Mouse (Mus musculus) hindlimb bud, embryonic 11.5 days (tissue): ENCODE data around the gene Igfbp1.
"Not testable (repeated sequence)": the region's sequence is repeated elsewhere in the genome, so short reads cannot be mapped to it uniquely, and the experiment has no call there.

Source experiments
- DNase-seq: peaks from one replicate; pipeline ENCODE4 v3.0.0-alpha.2; 2012; ENCODE audit warnings: low read depth, low spot score; ENCODE audit errors: extremely low spot score

Gene Igfbp1

DNA sequence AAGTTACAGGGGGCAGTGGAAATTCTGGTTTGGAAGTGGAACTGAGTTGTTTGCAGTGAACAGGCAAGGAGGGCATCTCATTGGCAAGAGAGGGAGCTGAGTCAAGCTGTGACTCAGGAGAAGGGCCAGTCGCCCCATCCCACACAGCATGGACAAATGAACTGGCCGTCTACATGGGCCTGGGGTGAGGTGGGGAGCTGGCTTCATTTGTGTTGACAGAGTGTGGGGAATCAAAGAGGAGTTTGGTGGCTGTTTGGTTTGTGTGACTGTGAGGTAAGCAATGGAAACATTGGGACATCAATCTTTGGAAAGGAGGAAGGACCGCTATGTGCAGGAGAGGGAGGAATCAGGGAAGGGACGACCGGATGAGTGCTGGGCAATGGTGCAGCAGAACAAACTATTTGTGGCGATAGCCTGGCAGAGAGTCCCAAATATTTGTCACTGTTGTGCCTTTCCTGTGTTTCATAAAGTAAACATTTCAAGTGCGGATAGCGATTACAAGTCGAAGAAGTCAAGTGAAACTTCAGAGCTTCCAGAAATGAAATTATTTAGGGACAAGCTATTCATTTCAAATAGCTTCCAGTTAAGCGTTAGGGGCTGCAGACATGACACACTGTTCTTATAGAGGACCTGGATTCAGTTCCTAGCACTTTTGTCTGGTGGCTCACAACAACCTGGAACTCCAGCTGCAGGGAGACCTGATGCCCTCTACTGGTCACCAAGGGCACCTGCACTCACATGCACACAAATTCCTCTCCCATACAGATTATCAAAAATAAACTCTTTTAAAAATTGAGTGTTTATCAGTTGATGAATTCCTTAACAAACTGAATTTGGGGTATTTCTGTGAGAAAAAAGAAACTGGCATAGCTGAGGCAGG lies 2.9 kb upstream of the Igfbp1 start:
- no peak for DNase-seq

DNA sequence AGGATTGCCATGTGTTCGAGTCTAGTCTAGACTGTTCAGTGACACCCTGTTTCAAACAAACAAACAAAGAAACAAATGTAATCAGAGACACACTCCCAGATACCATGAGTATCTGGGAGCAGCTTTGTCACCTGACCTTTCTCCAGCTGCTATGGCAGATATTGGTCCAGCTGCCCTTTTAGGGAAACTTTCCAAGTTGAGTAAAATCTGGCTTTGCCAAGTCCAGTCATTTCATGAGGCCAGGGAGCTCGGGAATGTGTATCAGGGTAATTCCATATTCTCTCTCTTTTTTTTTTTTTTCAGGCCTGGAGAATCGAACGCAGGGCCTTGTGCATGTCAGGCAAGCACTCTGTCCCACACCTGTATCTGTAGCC lies 2.3 kb upstream of the Igfbp1 start:
- DNase-seq = no peak

DNA sequence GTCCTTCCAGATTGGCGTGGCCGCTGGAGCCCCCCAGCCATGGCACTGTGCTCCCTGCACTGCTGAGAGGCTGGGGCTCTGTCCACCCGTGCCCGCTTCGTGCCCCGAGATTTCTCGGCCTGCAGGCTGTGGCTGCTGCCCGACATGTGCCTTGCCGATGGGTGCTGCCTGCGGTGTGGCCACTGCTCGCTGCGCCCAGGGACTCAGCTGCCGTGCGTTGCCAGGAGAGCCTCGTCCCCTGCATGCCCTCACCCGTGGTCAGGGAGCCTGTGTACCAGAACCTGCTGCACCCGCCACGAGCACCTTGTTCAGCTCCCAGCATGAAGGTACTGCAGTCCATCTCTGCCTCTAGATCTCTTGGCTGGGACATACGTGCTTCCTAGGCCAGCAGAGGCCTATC lies 424 bp downstream of the Igfbp1 start:
- DNase-seq = no peak

DNA sequence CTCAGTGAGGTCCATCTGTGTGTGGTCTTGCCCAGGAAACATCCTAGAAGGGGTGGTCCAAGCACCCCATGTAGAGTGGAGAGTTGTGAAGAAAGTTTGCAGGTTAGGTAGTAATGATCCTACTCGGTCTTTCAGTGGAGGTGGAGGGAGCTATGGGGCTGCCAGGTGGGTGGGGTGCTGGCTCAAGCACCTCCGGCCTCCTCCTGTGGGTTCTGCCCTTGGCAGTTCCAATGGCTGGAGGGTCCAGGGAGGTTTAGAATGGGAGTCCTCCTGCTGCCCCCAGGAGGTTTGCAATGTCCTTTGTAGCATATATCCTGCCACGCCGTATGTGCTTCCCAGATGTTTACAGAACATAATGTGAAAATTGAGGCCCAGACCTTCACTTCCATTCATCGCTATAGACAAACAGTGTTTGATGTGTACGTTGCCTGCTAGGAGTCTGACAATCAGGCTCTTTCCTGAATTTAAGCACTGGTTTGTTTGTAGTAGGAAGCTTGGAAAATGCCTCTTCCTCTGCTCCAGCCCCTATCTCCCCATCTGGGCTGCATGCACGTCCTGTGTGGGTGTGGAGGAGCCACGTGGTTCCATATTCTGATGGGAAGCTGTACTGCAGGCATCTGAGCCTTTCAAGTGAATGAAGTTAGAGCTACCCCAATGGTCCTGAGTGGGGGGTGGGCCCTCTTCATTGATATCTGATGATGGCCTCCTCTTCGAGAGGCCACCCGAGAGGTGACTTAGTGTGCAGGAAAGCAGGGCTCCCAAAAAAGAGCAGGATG lies 1.1 kb downstream of the Igfbp1 start:
- DNase-seq = no peak

DNA sequence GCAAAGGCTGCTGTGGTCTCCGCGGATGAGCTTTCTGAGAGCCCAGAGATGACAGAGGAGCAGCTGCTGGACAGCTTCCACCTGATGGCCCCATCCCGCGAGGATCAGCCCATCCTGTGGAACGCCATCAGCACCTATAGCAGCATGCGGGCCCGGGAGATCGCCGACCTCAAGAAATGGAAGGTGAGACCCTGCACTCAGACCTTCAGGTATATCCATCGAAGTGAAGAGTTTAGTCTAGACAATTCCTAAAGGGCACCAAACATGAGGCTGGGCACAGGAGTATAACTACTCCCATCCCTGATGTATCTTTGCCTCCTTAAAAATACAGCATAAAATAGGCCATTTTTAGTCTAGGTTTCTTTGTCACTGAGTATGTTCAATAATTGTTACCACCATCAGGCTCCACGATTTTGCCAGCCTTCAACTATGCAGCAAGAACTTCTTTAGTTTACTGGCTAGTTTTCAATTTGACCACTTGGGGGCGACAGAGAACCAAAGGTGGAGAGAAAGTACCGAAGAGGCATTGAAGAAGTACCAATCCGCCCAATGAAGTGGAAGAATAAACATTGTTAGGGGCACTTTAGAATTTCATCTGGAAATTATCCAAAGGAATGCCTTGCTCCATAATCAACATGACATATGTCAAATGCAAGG lies 2.3 kb downstream of the Igfbp1 start:
- no peak for DNase-seq

DNA sequence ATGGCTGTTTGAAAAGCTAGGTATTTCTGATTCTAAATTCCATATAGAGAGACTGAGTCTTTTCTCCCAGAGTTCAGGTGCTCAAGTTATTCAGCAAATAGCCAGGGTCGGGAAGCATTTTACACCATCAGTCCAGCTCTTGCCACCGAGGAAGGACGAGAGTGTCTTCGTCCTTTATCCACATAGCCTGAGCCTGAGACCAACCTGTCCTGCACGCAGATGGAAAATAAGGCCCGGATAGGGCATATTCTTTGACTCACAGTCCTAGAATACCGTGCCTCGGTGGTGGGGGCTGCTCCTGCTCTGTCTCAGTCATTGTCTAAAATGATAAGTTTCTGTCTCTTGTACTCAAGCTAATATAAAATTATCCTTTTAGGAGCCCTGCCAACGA lies 2.8 kb downstream of the Igfbp1 start:
- no peak for DNase-seq

DNA sequence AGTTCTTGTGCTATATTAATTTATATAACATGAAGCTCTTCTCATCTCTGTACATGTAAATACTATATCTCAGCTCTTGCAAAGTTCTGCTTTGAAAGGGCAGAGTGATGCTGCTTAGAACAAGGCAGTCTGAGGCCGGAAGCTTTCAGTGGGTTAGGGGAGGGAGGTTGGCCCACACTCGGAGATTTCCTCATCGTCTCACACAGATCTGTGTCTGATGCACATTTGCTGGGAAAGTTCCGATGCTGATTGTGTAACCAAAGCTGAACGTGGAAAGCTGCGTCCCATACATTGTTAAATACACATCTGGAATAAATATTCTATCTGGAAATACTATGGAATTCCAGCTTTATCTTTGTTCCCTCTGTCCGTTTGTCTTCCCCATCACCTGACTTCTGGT lies 4.6 kb downstream of the Igfbp1 start:
- no peak for DNase-seq

DNA sequence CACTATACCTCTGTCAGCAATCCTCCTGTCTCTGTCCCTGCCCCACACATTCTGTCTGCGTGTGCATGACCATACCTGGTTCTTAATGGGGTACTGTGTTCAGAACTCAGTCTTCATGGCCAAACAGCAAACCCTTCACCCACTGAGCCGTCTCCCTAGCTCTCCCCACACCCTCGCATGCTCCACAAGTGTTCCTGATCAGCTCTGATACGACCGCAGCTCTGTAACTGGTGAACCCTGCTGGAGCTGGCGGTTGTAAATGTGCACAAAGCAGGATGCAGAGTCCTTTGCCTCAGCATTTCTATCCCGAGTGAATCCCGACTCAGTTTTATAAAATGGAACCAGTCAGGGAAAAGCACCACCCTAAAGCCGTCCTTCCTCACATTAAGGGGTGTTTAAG lies 6.3 kb downstream of the Igfbp1 start:
- no peak for DNase-seq

DNA sequence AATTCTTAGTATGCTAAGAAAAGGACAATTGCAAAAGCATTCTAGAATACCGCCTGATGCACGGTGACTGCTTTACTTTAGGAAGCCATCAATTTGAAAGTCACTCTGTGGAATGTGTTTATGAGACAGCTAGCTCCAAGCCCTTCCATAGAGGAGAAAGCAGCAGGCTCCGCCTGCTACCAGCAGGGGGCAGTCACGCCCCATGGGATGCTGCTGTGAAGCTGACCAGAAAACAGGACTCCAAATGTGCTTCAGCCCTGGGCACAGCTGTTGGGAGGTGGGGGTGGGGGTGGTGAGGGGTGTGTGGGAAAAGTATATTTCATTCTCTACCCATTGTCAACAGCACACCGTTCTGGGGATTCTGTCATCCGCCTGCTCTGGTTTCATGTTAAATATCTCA lies 12.8 kb downstream of the Igfbp1 start:
- peak; percentile 85 for DNase-seq

DNA sequence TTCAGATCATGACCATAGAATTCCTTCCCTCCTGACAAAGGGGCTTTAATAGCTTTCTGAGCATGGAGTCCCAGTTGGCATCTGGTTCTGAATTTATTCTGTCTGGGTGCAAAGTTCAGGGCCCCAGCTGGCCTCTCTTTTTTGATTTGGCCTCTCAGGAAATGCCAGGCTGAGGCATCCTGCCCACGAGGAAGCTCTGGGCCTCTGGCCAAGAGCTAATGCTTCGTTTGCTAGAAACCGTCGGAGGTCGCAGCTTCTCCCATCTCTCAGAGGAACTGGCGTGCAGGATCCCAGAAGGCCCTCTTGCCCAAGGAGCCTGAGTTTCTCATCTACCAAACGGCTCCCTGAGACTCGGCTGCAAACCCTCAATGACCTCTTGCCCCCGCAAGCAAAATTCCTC lies 13.6 kb downstream of the Igfbp1 start:
- no peak for DNase-seq

DNA sequence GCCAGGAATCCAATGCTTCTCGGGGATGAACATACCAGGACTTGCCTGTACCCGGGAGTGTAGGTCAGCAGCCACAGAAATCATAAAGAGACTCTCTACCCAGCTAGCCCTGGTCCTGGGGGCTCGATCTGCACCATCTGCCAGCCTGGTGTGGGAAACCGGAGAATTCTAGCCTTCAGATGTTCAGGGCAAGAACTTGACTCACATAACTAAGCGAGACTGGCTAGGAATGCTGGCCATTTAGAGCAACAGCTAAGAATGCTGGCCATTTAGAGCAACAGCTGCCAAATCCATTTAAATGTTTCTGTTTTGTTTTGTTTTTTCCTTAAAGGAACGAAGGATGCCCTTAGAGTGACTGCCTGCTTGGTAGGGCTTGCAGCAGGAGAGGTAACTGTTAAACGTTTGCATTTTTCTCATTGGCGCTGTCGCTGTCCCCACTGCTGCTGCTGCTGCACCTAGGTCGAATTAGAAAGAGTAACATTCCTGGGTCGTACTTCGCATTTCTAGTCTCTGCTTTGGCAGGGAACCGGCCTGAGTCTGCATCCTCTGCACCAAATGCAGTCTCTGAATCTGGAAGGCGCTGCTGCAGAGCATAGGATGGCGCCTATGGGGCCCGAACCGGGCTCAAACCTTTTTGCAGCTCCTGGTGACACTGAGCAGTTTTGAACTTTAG lies 14.7 kb downstream of the Igfbp1 start:
- DNase-seq = no peak

DNA sequence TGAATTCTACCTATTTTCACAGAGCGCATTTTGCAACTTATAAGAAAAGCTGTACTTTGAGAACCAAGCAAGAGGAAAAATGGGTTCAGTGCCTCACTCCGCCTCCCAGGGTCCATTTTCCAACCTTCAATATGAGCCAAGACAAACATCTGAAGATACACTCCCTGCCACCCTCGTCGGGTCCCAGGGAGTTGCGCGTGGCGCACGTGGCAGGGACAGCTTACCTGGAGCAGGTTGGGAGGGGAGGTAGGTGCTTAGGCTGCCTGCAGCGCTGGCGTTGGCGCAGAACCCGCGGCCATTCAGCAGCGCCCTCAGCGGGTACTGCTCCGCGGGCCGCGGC lies 15.5 kb downstream of the Igfbp1 start:
- DNase-seq = no peak

DNA sequence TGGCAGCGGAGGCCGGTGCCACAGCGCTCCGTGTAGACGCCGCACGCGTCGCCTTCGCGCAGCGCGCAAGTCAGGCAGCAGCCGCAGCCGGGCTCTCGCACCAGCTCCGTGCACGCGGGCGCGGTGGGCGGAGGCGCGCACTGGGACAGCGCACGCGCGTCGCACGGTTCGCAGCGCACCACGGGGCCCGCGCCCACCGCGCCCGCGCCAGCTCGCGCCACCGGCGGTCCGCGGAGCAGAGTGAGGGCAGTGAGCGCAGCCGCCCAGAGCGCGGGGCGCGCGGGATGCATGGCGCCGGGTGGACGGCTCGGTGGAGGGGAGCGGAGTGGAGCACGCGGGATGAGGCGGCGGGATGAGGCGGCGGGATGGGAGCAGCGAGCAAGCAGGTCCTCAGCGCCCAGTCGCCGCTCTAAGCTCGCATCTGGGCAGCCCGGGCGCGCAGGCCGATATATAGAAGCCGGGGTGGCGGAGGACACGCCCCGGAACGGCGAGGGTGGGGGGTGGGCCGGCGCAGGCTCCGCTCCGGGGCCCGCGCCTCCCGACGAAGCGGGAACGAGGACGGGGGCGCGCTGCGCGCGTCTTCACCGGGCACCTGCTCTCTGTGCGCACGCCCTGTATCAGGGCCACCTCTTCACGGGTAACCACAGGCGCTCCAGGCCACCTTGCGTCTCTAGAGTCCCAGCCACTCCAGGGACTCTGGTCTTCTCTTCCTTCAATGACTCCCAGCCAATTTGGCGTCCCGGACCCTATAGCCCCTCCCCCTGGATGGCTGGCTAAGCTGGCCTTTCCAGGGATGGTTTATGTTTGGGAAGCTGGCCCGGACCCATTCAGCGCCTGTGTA lies 16.1 kb downstream of the Igfbp1 start, which contains the start of gene Igfbp3:
Gene Igfbp3 (minus strand): TSS at position 423 of the 841 bp plus-strand sequence.
- no peak for DNase-seq

DNA sequence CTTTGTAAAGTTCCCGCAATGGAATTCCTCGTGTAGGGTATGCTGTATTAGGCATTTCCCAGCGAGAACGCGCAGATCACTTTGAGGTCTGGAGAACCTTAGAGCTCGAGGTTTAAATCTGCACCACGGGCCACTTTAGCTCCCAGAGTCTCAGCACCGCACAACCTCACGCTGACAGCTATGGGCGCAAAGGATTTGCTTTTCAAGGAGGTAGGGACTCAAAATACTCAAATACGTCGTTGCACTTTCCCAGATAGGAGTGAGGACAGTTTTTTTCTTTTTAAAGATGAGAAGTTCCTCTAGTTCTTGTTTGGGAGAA lies 16.7 kb downstream of the Igfbp1 start:
- no peak for DNase-seq

DNA sequence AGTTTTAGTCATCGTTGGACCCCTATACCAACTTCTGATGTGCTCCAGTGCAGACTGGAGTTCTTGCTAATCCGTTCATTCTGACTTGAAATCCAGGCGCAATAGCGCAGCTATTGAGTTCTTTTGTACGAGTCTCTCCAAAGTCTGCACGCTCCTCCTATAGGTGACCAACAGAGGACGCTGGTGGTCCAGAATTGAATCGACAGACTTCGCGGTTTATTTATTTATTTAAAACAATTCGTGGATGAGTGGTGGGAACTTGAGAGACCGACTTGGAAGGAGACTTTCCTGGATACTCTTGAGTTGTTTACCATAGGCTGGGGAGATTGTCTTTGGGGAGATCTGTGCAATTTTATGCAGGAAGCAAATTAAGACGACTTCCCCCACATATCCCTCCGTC lies 17.2 kb downstream of the Igfbp1 start:
- DNase-seq = no peak

DNA sequence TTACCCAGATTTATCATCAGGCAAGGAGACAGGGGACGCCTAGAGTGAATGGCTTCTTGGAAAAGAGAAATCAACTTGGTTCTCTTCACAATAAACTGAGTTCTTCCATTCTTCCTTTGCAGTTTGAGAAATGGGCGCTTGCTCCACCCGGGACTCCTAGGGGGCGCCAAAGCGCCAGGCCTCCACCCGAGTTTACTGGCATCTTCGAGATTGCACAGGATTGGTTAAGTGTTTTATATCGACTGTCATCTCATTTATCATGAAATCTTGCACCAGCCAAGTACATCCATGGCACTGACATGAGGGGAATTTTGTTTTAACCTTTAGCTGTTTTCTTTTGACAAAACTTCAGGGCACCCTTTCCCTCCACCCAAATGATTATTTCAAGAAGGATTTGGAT lies 18.1 kb downstream of the Igfbp1 start:
- no peak for DNase-seq

DNA sequence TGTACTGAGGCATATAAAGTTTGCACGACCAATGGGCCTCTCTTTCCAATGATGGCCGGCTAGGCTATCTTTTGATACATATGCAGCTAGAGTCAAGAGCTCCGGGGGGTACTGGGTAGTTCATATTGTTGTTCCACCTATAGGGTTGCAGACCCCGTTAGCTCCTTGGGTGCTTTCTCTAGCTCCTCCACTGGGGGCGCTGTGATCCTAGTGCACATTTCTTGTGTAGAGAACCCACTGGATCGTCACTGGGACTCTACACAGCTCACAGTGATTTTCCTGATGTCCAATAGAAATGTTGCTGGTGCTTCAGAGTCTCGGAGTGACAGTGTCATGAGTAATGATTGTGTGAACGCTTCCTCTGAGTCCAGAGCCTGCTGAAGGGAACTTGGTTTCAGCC lies 24.2 kb downstream of the Igfbp1 start:
- DNase-seq = not testable (repeated sequence)

DNA sequence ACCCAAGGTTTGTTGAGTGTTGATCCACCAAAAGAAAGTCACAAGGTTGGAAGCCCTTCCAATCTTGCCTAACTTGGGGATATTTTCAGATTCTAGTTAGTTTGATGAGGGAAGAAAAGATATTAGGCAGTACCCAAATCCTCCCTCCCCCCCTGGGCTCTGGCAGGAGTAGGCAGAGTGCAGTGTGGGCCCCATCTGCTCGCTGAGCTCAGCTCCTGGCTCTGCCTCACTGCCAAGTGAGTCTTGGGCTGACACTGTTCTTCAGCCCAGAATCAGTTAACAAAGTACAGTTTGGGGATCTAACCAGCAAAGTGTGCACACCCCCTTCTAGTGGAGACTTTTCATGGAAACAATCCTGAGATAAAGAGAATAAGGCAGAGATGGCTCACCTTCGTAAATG lies 28.6 kb downstream of the Igfbp1 start:
- DNase-seq = no peak

DNA sequence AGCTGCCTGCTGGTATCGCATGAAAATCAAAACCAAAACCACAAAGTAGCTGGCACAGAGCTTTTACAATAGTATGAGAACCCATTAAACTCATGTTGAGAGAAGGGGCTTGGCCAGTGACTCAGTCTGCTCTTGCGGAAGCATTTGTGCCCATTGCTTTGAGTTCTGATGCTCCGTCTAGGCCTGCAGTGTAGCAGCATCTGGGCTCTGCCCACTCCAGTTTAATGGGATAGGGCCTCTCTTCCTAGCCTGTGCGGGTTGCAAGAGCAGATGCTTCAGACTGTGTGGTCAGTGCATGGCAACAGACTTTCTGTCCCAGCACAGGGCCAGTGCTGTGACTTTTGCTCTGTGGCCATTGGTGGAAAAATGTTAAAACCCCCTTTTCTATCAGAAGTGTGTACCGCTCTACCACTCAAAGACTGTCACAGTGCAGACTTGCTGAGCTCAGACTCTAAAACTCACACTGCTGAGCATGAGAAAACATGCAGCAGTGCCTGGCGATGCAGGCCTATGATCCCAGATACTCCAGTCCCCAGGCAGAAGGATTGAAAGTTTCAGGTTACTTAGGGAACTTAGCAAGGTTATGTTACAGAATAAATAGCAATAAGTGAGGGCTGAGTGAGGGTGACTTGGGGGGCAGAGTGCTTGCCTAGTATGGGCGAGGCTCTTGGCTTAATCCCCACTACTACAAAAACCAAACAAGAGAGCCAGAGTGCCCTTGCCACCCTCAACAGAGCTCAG lies 29.4 kb downstream of the Igfbp1 start:
- DNase-seq = no peak

DNA sequence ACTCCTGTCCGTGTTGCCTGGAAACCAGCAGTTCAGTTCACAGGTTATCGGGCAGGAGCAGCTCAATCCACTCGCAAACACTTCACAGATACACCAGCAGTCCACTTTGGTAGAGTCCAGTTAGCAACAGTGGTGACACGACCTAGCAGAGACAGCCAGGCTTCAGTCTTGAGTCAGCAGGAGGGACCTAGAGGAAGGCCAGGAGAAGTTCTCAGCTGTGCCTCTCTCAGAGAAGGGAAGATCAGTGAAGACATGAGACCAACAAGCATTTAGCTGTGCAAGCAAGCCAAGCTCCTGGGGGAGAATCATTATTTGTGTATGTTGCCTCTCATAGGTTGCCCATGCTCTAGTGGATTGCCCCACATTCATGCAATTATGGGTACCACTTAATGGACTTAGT lies 30.5 kb downstream of the Igfbp1 start:
- no peak for DNase-seq
